Mouse (Mus musculus) heart, postnatal 0 days (tissue): ENCODE measurements around the gene Asb14. TPM values are rescaled to one million over a fixed set of nuclear protein-coding genes. Genes with fewer than 3 reads are reported as not detected.

Source experiments
- ATAC-seq: fragments of 200-750 bp; cut with Nextera tagmentation; 2 replicates; pipeline ENCODE4 v1.8.0; 2017; ENCODE audit warnings: low read depth, moderate number of reproducible peaks, moderate library complexity; ENCODE audit not compliant: insufficient read depth
- DNase-seq: peaks from one replicate; pipeline ENCODE4 v3.0.0-alpha.2; 2016; ENCODE audit warnings: low spot score
- H3K27ac ChIP-seq: fragments of 300-500 bp; sonication (generic); 2 replicates; pipeline ENCODE4 v1.5.1; 2014; ENCODE audit warnings: low read depth, mild to moderate bottlenecking
- H3K27me3 ChIP-seq: fragments of 300-500 bp; sonication (generic); 2 replicates; pipeline ENCODE4 v1.6.1; 2014; ENCODE audit warnings: low read length, mixed read lengths; ENCODE audit not compliant: control insufficient read depth, insufficient read depth
- H3K36me3 ChIP-seq: fragments of 300-500 bp; sonication (generic); replicated peaks from 2 replicates; pipeline ENCODE4 v1.6.1; 2014; ENCODE audit warnings: low read length, mixed read lengths; ENCODE audit not compliant: control insufficient read depth, insufficient read depth
- H3K4me1 ChIP-seq: fragments of 300-500 bp; sonication (generic); 2 replicates; pipeline ENCODE4 v1.6.1; 2014; ENCODE audit warnings: antibody characterized with exemption; ENCODE audit not compliant: control insufficient read depth, insufficient read depth
- H3K4me2 ChIP-seq: fragments of 300-500 bp; sonication (generic); 2 replicates; pipeline ENCODE4 v1.6.1; 2014; ENCODE audit warnings: low read depth, mild to moderate bottlenecking, low read length, moderate library complexity
- H3K4me3 ChIP-seq: fragments of 300-500 bp; sonication (generic); 2 replicates; pipeline ENCODE4 v1.5.1; 2014; ENCODE audit warnings: low read depth, low read length
- H3K9ac ChIP-seq: fragments of 300-500 bp; sonication (generic); replicated peaks from 2 replicates; pipeline ENCODE4 v1.6.1; 2014; ENCODE audit warnings: low read depth, low read length, mixed read lengths
- H3K9me3 ChIP-seq: fragments of 300-500 bp; sonication (generic); replicated peaks from 2 replicates; pipeline ENCODE4 v1.6.1; 2016; ENCODE audit warnings: low read length; ENCODE audit not compliant: control insufficient read depth
- CTCF ChIP-seq: IDR thresholded peaks from 2 replicates; pipeline ENCODE4 v1.5.1; 2016; ENCODE audit warnings: antibody characterized with exemption, control low read depth, low read depth
- EP300 ChIP-seq: IDR thresholded peaks from 2 replicates; pipeline ENCODE4 v1.6.1; 2016; ENCODE audit warnings: antibody characterized with exemption, low read depth
- WGBS: fragments of 180-500 bp; shearing (Covaris S2); extraction: QIAGEN DNeasy Blood & Tissue Kit; methylation state at CpG from one replicate; pipeline ENCODE4 v1.1.7; 2014; 5-methylcytosine and 5-hydroxymethylcytosine counted together
- polyA plus RNA-seq: library from polyadenylated mRNA; unstranded; fragments of >200 nt; fragmentation: Nextera tagmentation; extraction: Ambion mirVana; gene quantifications from 2 replicates; pipeline ENCODE4 v1.2.1, GENCODE M21; 2015
- total RNA-seq: library from RNA; depleted of rRNA; stranded (reverse); fragments of >200 nt; gene quantifications from 2 replicates; pipeline ENCODE4 v1.2.3, GENCODE M21; 2014; ENCODE audit warnings: low replicate concordance; rRNA removed

Gene Asb14
- total and polyA plus RNA-seq, 2 experiments from 2014 or later: 7.9 to 8.9 TPM

GRCm38 (mm10) chr14:26960518-26960917, 66.2 kb downstream of the Asb14 start:
- no peak overlapping the region for H3K27ac ChIP-seq
- H3K9me3 ChIP-seq: no peaks in the 10 kb centered on the region
- no peak for ATAC-seq
- TF ChIP-seq EP300 (no peak), CTCF (no peak)
- H3K4me1 ChIP-seq: no peaks in the 10 kb centered on the region
- H3K4me3 ChIP-seq: no peak overlapping the region
- H3K9ac ChIP-seq: no peak overlapping the region
- peaks cover 26% of the 10 kb centered on the region for H3K36me3 ChIP-seq
- H3K27me3 ChIP-seq: no peaks in the 10 kb centered on the region
- no peak for DNase-seq
- H3K4me2 ChIP-seq: no peak overlapping the region
- WGBS: 76% methylated on average over 1 of the region's 1 CpGs

Other genes starting within 250 kb of the Asb14 start
- gene Pde12, start 224.7 kb upstream of the Asb14 start, total RNA-seq: 9.4 and 12.0 TPM in 2 replicates
- 4.3 and 4.9 TPM in 2 replicates for gene Pde12, start 224.7 kb upstream of the Asb14 start, polyA plus RNA-seq
- gene Dnah12, start 201.3 kb upstream of the Asb14 start, total RNA-seq: 6.3 TPM in 1 of 2 replicates, not detected in the other
- 0.05 TPM in 1 of 2 replicates, not detected in the other for gene Dnah12, start 201.3 kb upstream of the Asb14 start, polyA plus RNA-seq
- 14.9 and 21.1 TPM in 2 replicates for gene Appl1, start 76.7 kb downstream of the Asb14 start, total RNA-seq
- 26.2 and 26.8 TPM in 2 replicates for gene Appl1, start 76.7 kb downstream of the Asb14 start, polyA plus RNA-seq
- not detected in 2 replicates for gene Hesx1, start 99.9 kb downstream of the Asb14 start, total RNA-seq
- 0.16 TPM in 1 of 2 replicates, not detected in the other for gene Hesx1, start 99.9 kb downstream of the Asb14 start, polyA plus RNA-seq
- 3.5 and 4.2 TPM in 2 replicates for gene Il17rd, start 144.4 kb downstream of the Asb14 start, total RNA-seq
- 0.63 and 0.86 TPM in 2 replicates for gene Il17rd, start 144.4 kb downstream of the Asb14 start, polyA plus RNA-seq
- gene Arhgef3, start 220.3 kb downstream of the Asb14 start, total RNA-seq: 21.4 and 24.1 TPM in 2 replicates
- 15.2 and 17.9 TPM in 2 replicates for gene Arhgef3, start 220.3 kb downstream of the Asb14 start, polyA plus RNA-seq